Mouse (Mus musculus): ENCODE data around the gene Ppp1r14c.

Gene Ppp1r14c

GRCm38 (mm10) chr10:3366036-3366869, at the start of gene Ppp1r14c:
Gene Ppp1r14c, plus strand, starts transcription at chr10:3366057.
- in situ Hi-C loops (cut with MboI; ENCODE audit: low pct_unique_long_range_greater_than_20kb in 1 of 2, low sequenced_read_pairs in 2 of 2, unreplicated experiment in 1 of 2): no loop called here

GRCm38 (mm10) chr10:3321406-3321805, 44.5 kb upstream of the Ppp1r14c start:
- in situ Hi-C loops (cut with MboI; ENCODE audit: low pct_unique_long_range_greater_than_20kb in 1 of 2, low sequenced_read_pairs in 2 of 2, unreplicated experiment in 1 of 2): no loop called here

GRCm38 (mm10) chr10:3325447-3325846, 40.4 kb upstream of the Ppp1r14c start:
- in situ Hi-C loops (cut with MboI; ENCODE audit: low pct_unique_long_range_greater_than_20kb in 1 of 2, low sequenced_read_pairs in 2 of 2, unreplicated experiment in 1 of 2): loop anchor here in 1 of 2 experiments (25.0 kb wide), 1 partner anchor 612 kb away; no protein-coding TSS in a partner anchor

GRCm38 (mm10) chr10:3332880-3333279, 33.0 kb upstream of the Ppp1r14c start:
- in situ Hi-C loops (cut with MboI; ENCODE audit: low pct_unique_long_range_greater_than_20kb in 1 of 2, low sequenced_read_pairs in 2 of 2, unreplicated experiment in 1 of 2): loop anchor here (10.0 to 25.0 kb wide), 2 partner anchors 192 to 604 kb away; no protein-coding TSS in a partner anchor

GRCm38 (mm10) chr10:3334570-3334969, 31.3 kb upstream of the Ppp1r14c start:
- in situ Hi-C loops (cut with MboI; ENCODE audit: low pct_unique_long_range_greater_than_20kb in 1 of 2, low sequenced_read_pairs in 2 of 2, unreplicated experiment in 1 of 2): loop anchor here (10.0 to 25.0 kb wide), 2 partner anchors 190 to 603 kb away; no protein-coding TSS in a partner anchor

- in situ Hi-C loops (cut with MboI; ENCODE audit: low pct_unique_long_range_greater_than_20kb in 1 of 2, low sequenced_read_pairs in 2 of 2, unreplicated experiment in 1 of 2): loop anchor here (10.0 to 25.0 kb wide), 2 partner anchors 188 to 600 kb away; no protein-coding TSS in a partner anchor
Observed at GRCm38 (mm10) chr10:3336729-3337329, 29.0 kb upstream of the Ppp1r14c start.

- in situ Hi-C loops (cut with MboI; ENCODE audit: low pct_unique_long_range_greater_than_20kb in 1 of 2, low sequenced_read_pairs in 2 of 2, unreplicated experiment in 1 of 2): loop anchor here (10.0 to 25.0 kb wide), 2 partner anchors 187 to 600 kb away; no protein-coding TSS in a partner anchor
Observed at GRCm38 (mm10) chr10:3337330-3337901, 28.4 kb upstream of the Ppp1r14c start.

GRCm38 (mm10) chr10:3345706-3346105, 20.2 kb upstream of the Ppp1r14c start:
- in situ Hi-C loops (cut with MboI; ENCODE audit: low pct_unique_long_range_greater_than_20kb in 1 of 2, low sequenced_read_pairs in 2 of 2, unreplicated experiment in 1 of 2): loop anchor here in 1 of 2 experiments (25.0 kb wide), 1 partner anchor 592 kb away; no protein-coding TSS in a partner anchor

- in situ Hi-C loops (cut with MboI; ENCODE audit: low pct_unique_long_range_greater_than_20kb in 1 of 2, low sequenced_read_pairs in 2 of 2, unreplicated experiment in 1 of 2): no loop called here
Observed at GRCm38 (mm10) chr10:3359531-3359930, 6.3 kb upstream of the Ppp1r14c start.

- in situ Hi-C loops (cut with MboI; ENCODE audit: low pct_unique_long_range_greater_than_20kb in 1 of 2, low sequenced_read_pairs in 2 of 2, unreplicated experiment in 1 of 2): no loop called here
Observed at GRCm38 (mm10) chr10:3365671-3366035, 204 bp upstream of the Ppp1r14c start.

- in situ Hi-C loops (cut with MboI; ENCODE audit: low pct_unique_long_range_greater_than_20kb in 1 of 2, low sequenced_read_pairs in 2 of 2, unreplicated experiment in 1 of 2): no loop called here
Observed at GRCm38 (mm10) chr10:3366870-3367431, 1.1 kb downstream of the Ppp1r14c start.

- in situ Hi-C loops (cut with MboI; ENCODE audit: low pct_unique_long_range_greater_than_20kb in 1 of 2, low sequenced_read_pairs in 2 of 2, unreplicated experiment in 1 of 2): no loop called here
Observed at GRCm38 (mm10) chr10:3367440-3367839, 1.6 kb downstream of the Ppp1r14c start.

- in situ Hi-C loops (cut with MboI; ENCODE audit: low pct_unique_long_range_greater_than_20kb in 1 of 2, low sequenced_read_pairs in 2 of 2, unreplicated experiment in 1 of 2): no loop called here
Observed at GRCm38 (mm10) chr10:3383176-3383575, 17.3 kb downstream of the Ppp1r14c start.

GRCm38 (mm10) chr10:3392251-3392650, 26.4 kb downstream of the Ppp1r14c start:
- in situ Hi-C loops (cut with MboI; ENCODE audit: low pct_unique_long_range_greater_than_20kb in 1 of 2, low sequenced_read_pairs in 2 of 2, unreplicated experiment in 1 of 2): no loop called here

GRCm38 (mm10) chr10:3393548-3393947, 27.7 kb downstream of the Ppp1r14c start:
- in situ Hi-C loops (cut with MboI; ENCODE audit: low pct_unique_long_range_greater_than_20kb in 1 of 2, low sequenced_read_pairs in 2 of 2, unreplicated experiment in 1 of 2): no loop called here

- in situ Hi-C loops (cut with MboI; ENCODE audit: low pct_unique_long_range_greater_than_20kb in 1 of 2, low sequenced_read_pairs in 2 of 2, unreplicated experiment in 1 of 2): no loop called here
Observed at GRCm38 (mm10) chr10:3394193-3394592, 28.3 kb downstream of the Ppp1r14c start.

- in situ Hi-C loops (cut with MboI; ENCODE audit: low pct_unique_long_range_greater_than_20kb in 1 of 2, low sequenced_read_pairs in 2 of 2, unreplicated experiment in 1 of 2): no loop called here
Observed at GRCm38 (mm10) chr10:3394671-3395288, 28.9 kb downstream of the Ppp1r14c start.

GRCm38 (mm10) chr10:3395341-3395931, 29.6 kb downstream of the Ppp1r14c start:
- in situ Hi-C loops (cut with MboI; ENCODE audit: low pct_unique_long_range_greater_than_20kb in 1 of 2, low sequenced_read_pairs in 2 of 2, unreplicated experiment in 1 of 2): no loop called here

All from mouse embryonic stem cell (cell line).